Mouse (Mus musculus): ENCODE results near the gene Bpifb3. TPM values are rescaled to one million over a fixed set of nuclear protein-coding genes. Genes with fewer than 3 reads are reported as not detected.

Bpifb3 gene
- polyA plus RNA-seq, 1 experiment from 2014 or later = not detected

GRCm38 (mm10) chr2:153952897-153953296, 34.9 kb downstream of the Bpifb3 start:
- no peaks in the 10 kb centered on the region for H3K36me3 ChIP-seq (replicated peaks; ENCODE audit: control insufficient read depth, insufficient read depth, low read depth, low read length)
- peak; percentile 79 for DNase-seq (ENCODE audit: low spot score)
- no peak overlapping the region for H3K4me2 ChIP-seq (ENCODE audit: low read depth, low read length)
- no peak overlapping the region for H3K9ac ChIP-seq (replicated peaks; ENCODE audit: low read length)
- H3K4me3 ChIP-seq (ENCODE audit: low read depth, low read length) = no peak overlapping the region
- 31% methylated on average over 6 of the region's 6 CpGs for WGBS
- ATAC-seq (replicated peaks; ENCODE audit: insufficient number of reproducible peaks, low FRiP score, low TSS enrichment, low read depth) = no peak
- no peaks in the 10 kb centered on the region for H3K9me3 ChIP-seq (replicated peaks; ENCODE audit: control insufficient read depth, low read length)
- H3K27ac ChIP-seq (replicated peaks; ENCODE audit: low read depth, low read length) = no peak overlapping the region
- no peaks in the 10 kb centered on the region for H3K4me1 ChIP-seq (ENCODE audit: control insufficient read depth, insufficient read depth, low read length)
- no peaks in the 10 kb centered on the region for H3K27me3 ChIP-seq (ENCODE audit: control insufficient read depth, insufficient read depth, low read length)

- no peak for ATAC-seq (replicated peaks; ENCODE audit: insufficient number of reproducible peaks, low FRiP score, low TSS enrichment, low read depth)
These were observed 35.8 kb downstream of the Bpifb3 start for GRCm38 (mm10) chr2:153953836-153954235.

GRCm38 (mm10) chr2:153962821-153963331, 44.8 kb downstream of the Bpifb3 start:
- ATAC-seq (replicated peaks; ENCODE audit: insufficient number of reproducible peaks, low FRiP score, low TSS enrichment, low read depth) = no peak
- H3K4me1 ChIP-seq (ENCODE audit: control insufficient read depth, insufficient read depth, low read length) = no peaks in the 10 kb centered on the region
- 72% methylated on average over 4 of the region's 4 CpGs for WGBS
- no peak overlapping the region for H3K4me2 ChIP-seq (ENCODE audit: low read depth, low read length)
- H3K27me3 ChIP-seq (ENCODE audit: control insufficient read depth, insufficient read depth, low read length) = no peaks in the 10 kb centered on the region
- H3K9ac ChIP-seq (replicated peaks; ENCODE audit: low read length) = no peak overlapping the region
- DNase-seq (ENCODE audit: low spot score) = no peak
- no peaks in the 10 kb centered on the region for H3K9me3 ChIP-seq (replicated peaks; ENCODE audit: control insufficient read depth, low read length)
- no peak overlapping the region for H3K27ac ChIP-seq (replicated peaks; ENCODE audit: low read depth, low read length)
- H3K36me3 ChIP-seq (replicated peaks; ENCODE audit: control insufficient read depth, insufficient read depth, low read depth, low read length) = no peaks in the 10 kb centered on the region
- no peak overlapping the region for H3K4me3 ChIP-seq (ENCODE audit: low read depth, low read length)

More at GRCm38 (mm10) chr2:153953836-153954235, 35.8 kb downstream of the Bpifb3 start:
- peak overlapping the region; percentile 7; the same call in 1 of the 2 replicates for H3K4me2 ChIP-seq (ENCODE audit: low read depth, low read length)
- H3K4me1 ChIP-seq (ENCODE audit: control insufficient read depth, insufficient read depth, low read length) = no peaks in the 10 kb centered on the region
- no peak overlapping the region for H3K27ac ChIP-seq (replicated peaks; ENCODE audit: low read depth, low read length)
- 17% methylated on average over 6 of the region's 6 CpGs for WGBS
- DNase-seq (ENCODE audit: low spot score) = peak; percentile 83
- no peaks in the 10 kb centered on the region for H3K36me3 ChIP-seq (replicated peaks; ENCODE audit: control insufficient read depth, insufficient read depth, low read depth, low read length)
- no peaks in the 10 kb centered on the region for H3K9me3 ChIP-seq (replicated peaks; ENCODE audit: control insufficient read depth, low read length)
- no peak overlapping the region for H3K9ac ChIP-seq (replicated peaks; ENCODE audit: low read length)
- H3K27me3 ChIP-seq (ENCODE audit: control insufficient read depth, insufficient read depth, low read length) = no peaks in the 10 kb centered on the region
- no peak overlapping the region for H3K4me3 ChIP-seq (ENCODE audit: low read depth, low read length)

GRCm38 (mm10) chr2:153963334-153963733, 45.3 kb downstream of the Bpifb3 start:
- no peaks in the 10 kb centered on the region for H3K36me3 ChIP-seq (replicated peaks; ENCODE audit: control insufficient read depth, insufficient read depth, low read depth, low read length)
- H3K4me1 ChIP-seq (ENCODE audit: control insufficient read depth, insufficient read depth, low read length) = no peaks in the 10 kb centered on the region
- DNase-seq (ENCODE audit: low spot score) (no peak), ATAC-seq (replicated peaks; ENCODE audit: insufficient number of reproducible peaks, low FRiP score, low TSS enrichment, low read depth) (no peak)
- H3K9me3 ChIP-seq (replicated peaks; ENCODE audit: control insufficient read depth, low read length) = no peaks in the 10 kb centered on the region
- no peak overlapping the region for H3K27ac ChIP-seq (replicated peaks; ENCODE audit: low read depth, low read length)
- no peak overlapping the region for H3K4me3 ChIP-seq (ENCODE audit: low read depth, low read length)
- no peaks in the 10 kb centered on the region for H3K27me3 ChIP-seq (ENCODE audit: control insufficient read depth, insufficient read depth, low read length)
- H3K4me2 ChIP-seq (ENCODE audit: low read depth, low read length) = no peak overlapping the region
- 93% methylated on average over 1 of the region's 1 CpGs for WGBS
- H3K9ac ChIP-seq (replicated peaks; ENCODE audit: low read length) = no peak overlapping the region

- Histone ChIP-seq H3K27me3 (ENCODE audit: control insufficient read depth, insufficient read depth, low read length) (no peaks in the 10 kb centered on the region), H3K4me2 (ENCODE audit: low read depth, low read length) (no peak overlapping the region), H3K27ac (replicated peaks; ENCODE audit: low read depth, low read length) (no peak overlapping the region), H3K9ac (replicated peaks; ENCODE audit: low read length) (no peak overlapping the region), H3K36me3 (replicated peaks; ENCODE audit: control insufficient read depth, insufficient read depth, low read depth, low read length) (no peaks in the 10 kb centered on the region), H3K4me1 (ENCODE audit: control insufficient read depth, insufficient read depth, low read length) (no peaks in the 10 kb centered on the region), H3K9me3 (replicated peaks; ENCODE audit: control insufficient read depth, low read length) (no peaks in the 10 kb centered on the region), H3K4me3 (ENCODE audit: low read depth, low read length) (no peak overlapping the region)
- ATAC-seq (replicated peaks; ENCODE audit: insufficient number of reproducible peaks, low FRiP score, low TSS enrichment, low read depth) (no peak), DNase-seq (ENCODE audit: low spot score) (peak; percentile 11)
- WGBS = 46% methylated on average over 5 of the region's 5 CpGs
These were observed 52.2 kb downstream of the Bpifb3 start for GRCm38 (mm10) chr2:153970221-153970620.

- H3K4me3 ChIP-seq (ENCODE audit: low read depth, low read length) = no peak within 1 kb of the TSS
- no peak for ATAC-seq (replicated peaks; ENCODE audit: insufficient number of reproducible peaks, low FRiP score, low TSS enrichment, low read depth)
- no peak within 1 kb of the TSS for H3K9ac ChIP-seq (replicated peaks; ENCODE audit: low read length)
- no peak within 1 kb of the TSS for H3K27ac ChIP-seq (replicated peaks; ENCODE audit: low read depth, low read length)
- no peaks in the 10 kb centered on the region for H3K9me3 ChIP-seq (replicated peaks; ENCODE audit: control insufficient read depth, low read length)
- H3K36me3 ChIP-seq (replicated peaks; ENCODE audit: control insufficient read depth, insufficient read depth, low read depth, low read length) = no peaks in the 10 kb centered on the region
- no peak within 1 kb of the TSS for H3K4me2 ChIP-seq (ENCODE audit: low read depth, low read length)
- DNase-seq (ENCODE audit: low spot score) = peak; percentile 4
- no peaks in the 10 kb centered on the region for H3K4me1 ChIP-seq (ENCODE audit: control insufficient read depth, insufficient read depth, low read length)
- 58% methylated on average over 5 of the region's 5 CpGs for WGBS
- H3K27me3 ChIP-seq (ENCODE audit: control insufficient read depth, insufficient read depth, low read length) = no peaks in the 10 kb centered on the region
These were observed 56.6 kb downstream of the Bpifb3 start, which contains the start of gene Bpifa6 for GRCm38 (mm10) chr2:153974582-153974981. Gene Bpifa6 (plus strand): TSS chr2:153974945.

Other genes with a start within 250 kb of the Bpifb3 start
- gene Dnmt3c, start 221.6 kb upstream of the Bpifb3 start, polyA plus RNA-seq (2014; fragmentation: Nextera tagmentation; extraction: Ambion mirVana) = not detected in 2 replicates
- gene Mapre1, start 177.0 kb upstream of the Bpifb3 start, polyA plus RNA-seq (2014; fragmentation: Nextera tagmentation; extraction: Ambion mirVana) = 340 and 368 TPM in 2 replicates
- not detected in 2 replicates for gene Efcab8, start 138.3 kb upstream of the Bpifb3 start, polyA plus RNA-seq (2014; fragmentation: Nextera tagmentation; extraction: Ambion mirVana)
- gene Sun5, start 47.1 kb upstream of the Bpifb3 start, polyA plus RNA-seq (2014; fragmentation: Nextera tagmentation; extraction: Ambion mirVana) = not detected in 2 replicates
- not detected in 2 replicates for gene Bpifb2, start 43.2 kb upstream of the Bpifb3 start, polyA plus RNA-seq (2014; fragmentation: Nextera tagmentation; extraction: Ambion mirVana)
- gene Bpifb6, start 17.8 kb upstream of the Bpifb3 start, polyA plus RNA-seq (2014; fragmentation: Nextera tagmentation; extraction: Ambion mirVana) = not detected in 2 replicates
- gene Bpifb4, start 20.0 kb downstream of the Bpifb3 start, polyA plus RNA-seq (2014; fragmentation: Nextera tagmentation; extraction: Ambion mirVana) = 0.18 TPM in 1 of 2 replicates, not detected in the other
- gene Bpifa6, start 56.7 kb downstream of the Bpifb3 start, polyA plus RNA-seq (2014; fragmentation: Nextera tagmentation; extraction: Ambion mirVana) = not detected in 2 replicates
- not detected in 2 replicates for gene Bpifa2, start 90.0 kb downstream of the Bpifb3 start, polyA plus RNA-seq (2014; fragmentation: Nextera tagmentation; extraction: Ambion mirVana)
- not detected in 2 replicates for gene Bpifa3, start 212.1 kb downstream of the Bpifb3 start, polyA plus RNA-seq (2014; fragmentation: Nextera tagmentation; extraction: Ambion mirVana)
- not detected in 2 replicates for gene Bpifa1, start 224.7 kb downstream of the Bpifb3 start, polyA plus RNA-seq (2014; fragmentation: Nextera tagmentation; extraction: Ambion mirVana)
- gene Bpifa5, start 244.4 kb downstream of the Bpifb3 start, polyA plus RNA-seq (2014; fragmentation: Nextera tagmentation; extraction: Ambion mirVana) = not detected in 2 replicates